Mouse (Mus musculus): Measurements from ENCODE around the gene Brf1. TPM values are rescaled to one million over a fixed set of nuclear protein-coding genes. Genes with fewer than 3 reads are reported as not detected.

Gene Brf1
- total and polyA plus RNA-seq, 2 experiments from 2014 or later, result 39.0 to 42.1 TPM

DNA sequence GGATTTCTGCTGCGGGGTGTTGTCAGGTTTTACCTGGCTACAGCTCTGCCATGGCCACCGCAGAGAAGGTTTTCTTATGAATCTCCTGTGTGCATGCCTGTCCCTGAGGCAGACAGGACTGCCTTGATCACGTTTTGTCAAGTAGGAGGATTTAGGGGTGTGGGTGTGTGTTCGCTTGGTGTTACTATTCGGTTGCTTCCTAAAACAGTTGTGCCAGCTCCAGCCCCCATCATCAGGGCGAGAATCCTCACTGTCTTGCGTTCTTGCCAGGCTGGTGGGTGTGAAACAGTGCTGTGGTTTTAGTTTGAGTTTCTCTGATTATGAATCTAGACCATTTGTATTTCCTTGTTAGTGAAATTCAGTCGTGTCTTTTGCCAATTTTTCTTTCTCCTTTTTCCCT lies 16.5 kb upstream of the Brf1 start:
- ATAC-seq (ENCODE audit: low FRiP score) (no peak), DNase-seq (ENCODE audit: low spot score) (no peak)
- no peaks in the 10 kb centered on the region for H3K9me3 ChIP-seq (ENCODE audit: low read length)
- H3K9ac ChIP-seq (replicated peaks; ENCODE audit: low read length, poor library complexity, severe bottlenecking), result no peak overlapping the region
- peaks cover 15% of the 10 kb centered on the region; the same call in 1 of the 2 replicates for H3K4me1 ChIP-seq (ENCODE audit: insufficient read depth, low read length)
- TF ChIP-seq CTCF (IDR thresholded peaks at IDR 0.05), result no peak
- H3K36me3 ChIP-seq (ENCODE audit: insufficient read depth, low read length), result no peaks in the 10 kb centered on the region
- H3K4me3 ChIP-seq (ENCODE audit: low read depth, low read length), result no peak overlapping the region
- H3K4me2 ChIP-seq (ENCODE audit: low read depth, low read length, poor library complexity, severe bottlenecking), result peak overlapping the region; percentile 32
- WGBS, result 71% methylated on average over 8 of the region's 8 CpGs
- H3K27ac ChIP-seq (ENCODE audit: low read depth, low read length), result no peak overlapping the region
- no peaks in the 10 kb centered on the region for H3K27me3 ChIP-seq (ENCODE audit: insufficient read depth, low read length)

- no peaks in the 10 kb centered on the region for H3K27me3 ChIP-seq (ENCODE audit: insufficient read depth, low read length)
- peak overlapping the region; percentile 82 for H3K4me2 ChIP-seq (ENCODE audit: low read depth, low read length, poor library complexity, severe bottlenecking)
- WGBS, result 70% methylated on average over 4 of the region's 4 CpGs
- no peak overlapping the region for H3K27ac ChIP-seq (ENCODE audit: low read depth, low read length)
- H3K4me3 ChIP-seq (ENCODE audit: low read depth, low read length), result peak overlapping the region; percentile 100; the same call in 1 of the 2 replicates
- peaks cover 15% of the 10 kb centered on the region; the same call in 1 of the 2 replicates for H3K4me1 ChIP-seq (ENCODE audit: insufficient read depth, low read length)
- no peaks in the 10 kb centered on the region for H3K36me3 ChIP-seq (ENCODE audit: insufficient read depth, low read length)
- H3K9me3 ChIP-seq (ENCODE audit: low read length), result no peaks in the 10 kb centered on the region
- no peak for TF ChIP-seq CTCF (IDR thresholded peaks at IDR 0.05)
- DNase-seq (ENCODE audit: low spot score) (no peak), ATAC-seq (ENCODE audit: low FRiP score) (no peak)
- H3K9ac ChIP-seq (replicated peaks; ENCODE audit: low read length, poor library complexity, severe bottlenecking), result no peak overlapping the region
Measured at GRCm38 (mm10) chr12:113015956-113016355, 15.5 kb upstream of the Brf1 start.

DNA sequence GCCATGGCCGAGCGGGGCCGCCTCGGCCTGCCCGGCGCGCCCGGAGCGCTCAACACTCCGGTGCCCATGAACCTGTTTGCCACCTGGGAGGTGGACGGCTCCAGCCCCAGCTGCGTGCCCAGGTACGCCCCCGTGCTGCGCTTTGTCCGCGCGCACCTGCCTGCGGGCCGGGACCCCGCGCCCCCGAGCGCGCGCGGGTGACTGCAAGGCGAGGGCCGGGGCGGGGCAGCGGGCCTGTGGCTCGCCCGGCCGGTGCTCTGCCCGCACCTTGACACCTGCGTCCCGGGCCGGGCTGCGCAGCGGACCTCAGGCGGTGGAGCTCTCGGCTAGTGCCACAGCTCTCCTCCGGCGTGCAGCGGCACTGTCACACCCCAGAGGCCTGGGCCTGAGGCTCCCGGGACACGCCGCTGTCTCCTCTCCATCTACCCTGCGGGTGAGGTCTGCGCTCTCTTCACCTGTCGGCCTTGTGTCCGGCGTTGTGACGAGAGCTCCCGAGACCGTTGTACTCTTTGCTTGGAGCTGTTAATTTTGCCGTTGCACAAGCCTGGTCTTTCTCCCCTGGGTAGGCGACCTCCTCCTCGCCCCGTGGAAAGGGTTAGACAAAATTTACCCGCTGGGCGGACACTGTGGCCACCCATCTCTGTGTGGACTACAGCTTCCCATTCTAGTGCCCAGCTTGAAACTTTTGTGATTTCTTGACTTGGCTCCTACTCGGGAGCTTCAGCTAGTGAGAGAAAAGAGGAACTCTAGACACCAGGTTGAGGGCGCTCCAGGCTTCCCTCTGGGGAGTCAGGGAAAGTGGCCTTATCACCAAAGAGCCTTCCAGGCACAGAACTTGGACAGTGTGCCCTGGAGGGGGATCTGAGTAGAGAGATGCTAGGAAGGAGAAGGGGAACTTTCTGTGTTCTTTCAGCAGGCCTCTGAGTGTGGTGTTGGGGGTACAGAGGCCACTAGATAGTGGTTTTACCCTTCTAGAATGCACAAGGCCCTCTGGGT lies 14.4 kb upstream of the Brf1 start:
- no peak for TF ChIP-seq CTCF (IDR thresholded peaks at IDR 0.05)
- Histone ChIP-seq H3K4me1 (ENCODE audit: insufficient read depth, low read length) (peaks cover 15% of the 10 kb centered on the region; the same call in 1 of the 2 replicates), H3K4me2 (ENCODE audit: low read depth, low read length, poor library complexity, severe bottlenecking) (peak overlapping the region; percentile 82), H3K9me3 (ENCODE audit: low read length) (no peaks in the 10 kb centered on the region), H3K27me3 (ENCODE audit: insufficient read depth, low read length) (no peaks in the 10 kb centered on the region), H3K27ac (ENCODE audit: low read depth, low read length) (peak overlapping the region; percentile 76), H3K36me3 (ENCODE audit: insufficient read depth, low read length) (no peaks in the 10 kb centered on the region), H3K4me3 (ENCODE audit: low read depth, low read length) (peak overlapping the region; percentile 100), H3K9ac (replicated peaks; ENCODE audit: low read length, poor library complexity, severe bottlenecking) (peak overlapping the region; percentile 91)
- DNase-seq (ENCODE audit: low spot score) (peak; percentile 20), ATAC-seq (ENCODE audit: low FRiP score) (peak; percentile 42; the same call in 1 of the 2 replicates)
- WGBS, result under 1% methylated on average over 53 of the region's 64 CpGs

GRCm38 (mm10) chr12:113013604-113014558 lies 13.4 kb upstream of the Brf1 start, which contains the start of gene Pacs2:
Gene Pacs2, plus strand, starts transcription at chr12:113014508.
- WGBS, result 3% methylated on average over 38 of the region's 85 CpGs
- Histone ChIP-seq H3K4me2 (ENCODE audit: low read depth, low read length, poor library complexity, severe bottlenecking) (peak within 1 kb of the TSS; percentile 82), H3K36me3 (ENCODE audit: insufficient read depth, low read length) (no peaks in the 10 kb centered on the region), H3K9ac (replicated peaks; ENCODE audit: low read length, poor library complexity, severe bottlenecking) (peak within 1 kb of the TSS; percentile 91), H3K4me1 (ENCODE audit: insufficient read depth, low read length) (peaks cover 15% of the 10 kb centered on the region; the same call in 1 of the 2 replicates), H3K27me3 (ENCODE audit: insufficient read depth, low read length) (no peaks in the 10 kb centered on the region), H3K4me3 (ENCODE audit: low read depth, low read length) (peak within 1 kb of the TSS; percentile 100), H3K9me3 (ENCODE audit: low read length) (no peaks in the 10 kb centered on the region), H3K27ac (ENCODE audit: low read depth, low read length) (peak within 1 kb of the TSS; percentile 76)
- ATAC-seq (ENCODE audit: low FRiP score) (peak; percentile 92), DNase-seq (ENCODE audit: low spot score) (peak; percentile 96)
- TF ChIP-seq CTCF (IDR thresholded peaks at IDR 0.05), result no peak

DNA sequence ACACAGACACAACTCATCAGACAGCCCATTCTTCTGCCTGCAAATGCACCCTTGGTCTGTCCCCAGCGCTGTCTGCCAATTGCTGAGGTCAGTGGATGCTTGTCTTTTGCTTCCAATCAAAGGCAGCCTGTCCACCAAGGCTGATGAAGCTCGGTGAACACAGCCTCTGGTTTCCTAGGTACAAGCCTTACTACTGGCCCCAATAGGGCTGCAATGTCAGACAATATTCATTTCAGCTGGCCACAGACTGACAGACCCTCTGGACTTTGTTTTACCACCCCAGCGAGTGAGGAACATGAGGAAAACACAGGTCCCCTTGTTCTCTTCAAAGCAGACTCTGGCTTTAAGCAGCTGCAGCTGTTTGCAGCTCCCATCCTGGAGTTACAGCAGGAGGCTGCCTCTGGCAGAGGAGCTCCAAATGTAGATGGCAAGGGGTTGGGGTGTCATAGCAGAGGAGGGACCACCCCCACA lies 12.6 kb upstream of the Brf1 start:
- Histone ChIP-seq H3K27me3 (ENCODE audit: insufficient read depth, low read length) (no peaks in the 10 kb centered on the region), H3K9ac (replicated peaks; ENCODE audit: low read length, poor library complexity, severe bottlenecking) (no peak overlapping the region), H3K9me3 (ENCODE audit: low read length) (no peaks in the 10 kb centered on the region), H3K4me1 (ENCODE audit: insufficient read depth, low read length) (peaks cover 15% of the 10 kb centered on the region; the same call in 1 of the 2 replicates), H3K36me3 (ENCODE audit: insufficient read depth, low read length) (no peaks in the 10 kb centered on the region), H3K27ac (ENCODE audit: low read depth, low read length) (peak overlapping the region; percentile 76), H3K4me3 (ENCODE audit: low read depth, low read length) (no peak overlapping the region), H3K4me2 (ENCODE audit: low read depth, low read length, poor library complexity, severe bottlenecking) (peak overlapping the region; percentile 82; the same call in 1 of the 2 replicates)
- 67% methylated on average over 3 of the region's 3 CpGs for WGBS
- peak; percentile 56 for DNase-seq (ENCODE audit: low spot score)
- ATAC-seq (ENCODE audit: low FRiP score), result no peak
- TF ChIP-seq CTCF (IDR thresholded peaks at IDR 0.05), result no peak

Measured in midbrain, postnatal 0 days (tissue).